Mouse (Mus musculus): Measurements from ENCODE around the gene Gm16223. TPM values are rescaled to one million over a fixed set of nuclear protein-coding genes. Genes with fewer than 3 reads are reported as not detected.

Gm16223 gene
- polyA plus RNA-seq (2015; fragmentation: Nextera tagmentation; extraction: Ambion mirVana) = not detected in 2 replicates

DNA sequence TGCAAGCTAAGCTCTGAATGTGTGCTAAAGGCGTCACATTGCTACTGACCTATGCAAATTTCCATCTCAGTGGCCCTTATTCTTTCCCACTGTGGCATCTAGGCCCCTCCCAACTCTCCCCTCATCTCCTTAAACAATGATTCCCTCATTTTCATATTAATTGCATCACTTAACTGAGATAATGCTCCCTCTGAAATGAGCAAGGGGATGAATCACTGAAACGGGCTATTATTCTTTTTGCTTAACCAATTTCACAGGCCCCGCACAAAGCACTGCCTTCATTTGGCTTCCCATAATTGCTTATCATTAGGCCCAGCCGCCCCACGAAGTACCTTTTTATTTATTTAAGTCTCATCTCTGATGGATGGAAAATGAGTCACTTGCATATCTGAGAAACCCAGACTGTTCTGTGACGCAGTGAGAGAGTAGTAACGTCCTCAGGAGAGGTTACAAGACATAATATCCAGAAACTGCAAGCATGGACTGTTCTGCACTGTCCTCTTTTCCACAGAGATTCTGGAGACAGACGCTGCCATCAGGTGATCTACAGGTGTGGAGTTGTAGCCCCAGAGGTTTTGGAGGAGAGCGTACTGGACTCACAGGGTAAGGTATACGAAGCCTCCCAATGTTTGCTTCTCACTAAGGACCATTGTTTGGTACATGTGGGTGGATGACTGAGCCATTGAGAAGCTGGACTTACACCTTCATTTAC, at the start of gene Gm16223:
Gene Gm16223 (plus strand): TSS at position 485 of the 712 bp plus-strand sequence.

Other genes with a start within 250 kb of the Gm16223 start
- gene Bod1l, start 223.6 kb upstream of the Gm16223 start, polyA plus RNA-seq (2015; fragmentation: Nextera tagmentation; extraction: Ambion mirVana) = 19.2 and 20.3 TPM in 2 replicates

Data from spleen, postnatal 0 days (tissue).